Mouse (Mus musculus) myocyte (in vitro differentiated cells): ENCODE data around the gene Snx29. TPM values are rescaled to one million over a fixed set of nuclear protein-coding genes. Genes with fewer than 3 reads are reported as not detected.
"Not testable (repeated sequence)": the region's sequence is repeated elsewhere in the genome, so short reads cannot be mapped to it uniquely, and the experiment has no call there.

ENCODE experiments used
- H3K27me3 ChIP-seq: one replicate; pipeline ENCODE4 v1.6.1; 2011; ENCODE audit not compliant: control insufficient read depth, insufficient read depth, insufficient read length
- H3K36me3 ChIP-seq: one replicate; pipeline ENCODE4 v1.6.1; 2011; ENCODE audit not compliant: control insufficient read depth, insufficient read depth
- H3K4me2 ChIP-seq: one replicate; pipeline ENCODE4 v1.6.1; 2011; ENCODE audit warnings: low read depth, control low read depth
- H3K4me3 ChIP-seq: one replicate; pipeline ENCODE4 v1.5.1; 2011; ENCODE audit warnings: mild to moderate bottlenecking, control low read depth, moderate library complexity
- H3K79me2 ChIP-seq: one replicate; pipeline ENCODE4 v1.6.1; 2011; ENCODE audit not compliant: control insufficient read depth, insufficient read depth
- H3ac ChIP-seq: one replicate; pipeline ENCODE4 v1.6.1; 2011; ENCODE audit not compliant: control insufficient read depth, insufficient read length
- CEBPB ChIP-seq: IDR thresholded peaks from 2 replicates; pipeline ENCODE4 v1.6.1; 2011; ENCODE audit warnings: mild to moderate bottlenecking, moderate library complexity; ENCODE audit not compliant: poor library complexity, insufficient read depth, severe bottlenecking
- E2F4 ChIP-seq: IDR thresholded peaks from one replicate; pipeline ENCODE4 v1.6.1; 2011; ENCODE audit warnings: mild to moderate bottlenecking, control low read depth, moderate library complexity; ENCODE audit not compliant: insufficient read depth
- MAX ChIP-seq: IDR thresholded peaks from one replicate; pipeline ENCODE4 v1.6.1; 2011; ENCODE audit warnings: low read depth, mild to moderate bottlenecking, control low read depth
- MYOD1 ChIP-seq, 3 experiments: IDR thresholded peaks; one replicate each; pipeline ENCODE4 v1.6.1; 2011; ENCODE audit warnings: control low read depth in 2 of 3, low read depth in 2 of 3, mild to moderate bottlenecking in 2 of 3, moderate library complexity in 1 of 3; ENCODE audit not compliant: insufficient read length in 2 of 3, control insufficient read depth in 1 of 3
- MYOG ChIP-seq, 3 experiments: IDR thresholded peaks; one replicate each; pipeline ENCODE4 v1.6.1; 2011; ENCODE audit warnings: control low read depth in 2 of 3, low read depth in 2 of 3, mild to moderate bottlenecking in 2 of 3; ENCODE audit not compliant: insufficient read length in 2 of 3, control insufficient read depth in 1 of 3, insufficient read depth in 1 of 3
- POLR2A ChIP-seq: IDR thresholded peaks from one replicate; pipeline ENCODE4 v1.6.1; 2011; ENCODE audit warnings: low read depth, mild to moderate bottlenecking, control low read depth, moderate library complexity; ENCODE audit not compliant: insufficient read length
- POLR2AphosphoS2 ChIP-seq: IDR thresholded peaks from one replicate; pipeline ENCODE4 v1.6.1; 2011; ENCODE audit warnings: low read depth, control low read depth; ENCODE audit not compliant: insufficient read length
- REST ChIP-seq: IDR thresholded peaks from one replicate; pipeline ENCODE4 v1.6.1; 2011; ENCODE audit warnings: mild to moderate bottlenecking, control low read depth, moderate library complexity; ENCODE audit not compliant: insufficient read depth, insufficient read length
- SRF ChIP-seq: IDR thresholded peaks from one replicate; pipeline ENCODE4 v1.6.1; 2011; ENCODE audit warnings: low read depth; ENCODE audit not compliant: control insufficient read depth, insufficient read length
- TCF12 ChIP-seq: IDR thresholded peaks from one replicate; pipeline ENCODE4 v1.6.1; 2011; ENCODE audit warnings: mild to moderate bottlenecking, control low read depth; ENCODE audit not compliant: poor library complexity, insufficient read depth, severe bottlenecking
- TCF3 ChIP-seq: IDR thresholded peaks from one replicate; pipeline ENCODE4 v1.6.1; 2011; ENCODE audit warnings: low read depth, control low read depth; ENCODE audit not compliant: insufficient read length
- USF1 ChIP-seq: IDR thresholded peaks from one replicate; pipeline ENCODE4 v1.6.1; 2011; ENCODE audit warnings: low read depth, mild to moderate bottlenecking, control low read depth, moderate library complexity
- polyA plus RNA-seq: library from polyadenylated mRNA; unstranded; fragments of >200 nt; fragmentation: generic; extraction: Trizol; gene quantifications from one replicate; pipeline ENCODE4 v1.2.1, GENCODE M21; 2012; ENCODE audit warnings: missing spikeins

The Snx29 gene
- polyA plus RNA-seq, 1 experiment, result 1.7 TPM

DNA sequence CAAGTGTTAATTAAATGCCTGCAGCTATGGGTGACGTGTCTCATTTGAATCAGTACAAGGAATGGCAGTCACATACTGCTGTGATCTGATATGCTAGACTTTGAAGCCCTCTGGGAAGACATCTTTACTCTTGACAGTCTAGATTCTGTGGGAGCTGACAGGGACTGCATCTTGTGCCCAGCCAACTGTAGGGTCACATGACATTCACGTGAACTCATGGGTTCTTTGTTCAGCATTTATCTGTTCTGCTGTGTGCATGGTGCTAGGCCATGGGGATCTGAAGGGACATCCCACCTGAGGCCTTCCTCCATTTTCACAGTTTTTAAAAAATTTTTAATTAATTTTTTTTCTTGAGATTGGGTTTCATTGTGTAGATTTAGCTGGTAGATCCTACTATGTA is 91.9 kb downstream of the Snx29 start:
- H3K4me3 ChIP-seq, result no peak overlapping the region
- TF ChIP-seq POLR2A, result no peak
- TF ChIP-seq TCF12, result no peak
- no peak for TF ChIP-seq USF1
- TF ChIP-seq TCF3, result no peak
- no peak for TF ChIP-seq REST
- no peak for TF ChIP-seq CEBPB
- no peak for TF ChIP-seq SRF
- TF ChIP-seq E2F4, result no peak
- no peak for TF ChIP-seq MYOD1 (IDR thresholded peaks at IDR 0.05; ENCODE audit: control insufficient read depth in 1 of 3, insufficient read length in 2 of 3, low read depth in 2 of 3)
- no peak for TF ChIP-seq MAX
- no peak for TF ChIP-seq MYOG (IDR thresholded peaks at IDR 0.05; ENCODE audit: control insufficient read depth in 1 of 3, insufficient read depth in 1 of 3, insufficient read length in 2 of 3, low read depth in 2 of 3)
- no peak for TF ChIP-seq POLR2AphosphoS2

DNA sequence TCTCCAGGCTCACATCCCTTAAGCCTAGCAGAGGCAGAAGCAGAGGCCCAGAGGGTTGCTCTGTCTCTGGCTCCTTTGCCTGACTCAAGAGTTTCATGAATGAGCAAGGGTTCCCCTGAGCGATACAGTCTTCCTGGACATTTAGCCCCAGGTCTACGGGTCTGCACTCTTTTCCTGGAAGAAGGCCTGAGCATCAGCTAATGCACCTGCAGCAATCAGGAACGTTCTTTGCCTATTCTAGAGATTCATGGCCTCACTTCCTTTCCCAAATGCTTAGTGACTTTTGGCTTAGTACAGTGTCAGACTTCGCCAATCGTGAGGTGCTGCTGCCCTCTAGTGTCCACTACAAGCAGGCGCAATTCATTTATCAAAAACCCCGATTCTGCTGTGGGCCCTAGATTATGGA is 95.5 kb downstream of the Snx29 start:
- Histone ChIP-seq H3K27me3 (no peaks in the 10 kb centered on the region), H3ac (no peak overlapping the region), H3K4me3 (no peak overlapping the region), H3K79me2 (no peaks in the 10 kb centered on the region), H3K4me2 (no peak overlapping the region), H3K36me3 (no peaks in the 10 kb centered on the region)
- TF ChIP-seq E2F4, result no peak

More for the DNA sequence above, 91.9 kb downstream of the Snx29 start:
- H3ac ChIP-seq, result no peak overlapping the region
- no peaks in the 10 kb centered on the region for H3K79me2 ChIP-seq
- no peaks in the 10 kb centered on the region for H3K36me3 ChIP-seq
- H3K27me3 ChIP-seq, result no peaks in the 10 kb centered on the region
- H3K4me2 ChIP-seq, result no peak overlapping the region

DNA sequence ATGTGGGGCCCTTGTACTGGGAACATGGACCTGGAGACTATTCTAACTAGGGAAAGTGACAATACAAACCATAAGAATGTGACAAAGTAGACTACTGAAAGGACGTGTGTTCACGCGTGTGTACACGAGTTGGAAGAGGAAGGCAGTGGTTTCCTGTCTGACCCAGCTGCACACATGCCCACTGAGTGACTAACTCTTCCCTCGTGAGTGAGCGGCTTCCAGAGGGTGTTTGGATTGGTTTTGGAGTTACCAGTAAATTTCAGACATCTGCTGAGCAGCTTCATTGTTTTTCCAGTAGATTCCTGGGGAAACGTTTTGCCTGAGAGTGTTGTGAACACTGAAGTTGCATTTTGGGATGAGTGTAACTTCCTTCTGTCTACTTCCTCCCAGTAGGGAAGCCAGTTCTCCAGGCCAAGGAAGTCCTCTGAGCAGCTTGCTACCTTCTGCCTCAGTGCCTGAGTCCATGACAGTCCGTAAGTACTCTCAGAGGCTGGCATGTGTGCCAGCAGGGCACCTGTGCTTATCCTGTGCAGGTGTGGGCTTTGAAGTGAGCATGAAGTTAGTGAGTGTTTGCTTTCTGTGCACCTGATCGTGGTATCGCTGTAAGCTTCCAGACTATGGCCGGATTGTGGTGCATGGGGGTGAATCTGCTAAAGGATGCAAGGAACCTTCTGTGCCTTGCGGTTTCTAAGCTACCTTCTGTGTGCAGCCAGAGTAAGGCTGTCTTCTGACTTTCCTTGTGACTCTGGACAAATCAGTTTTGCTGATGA is 97.8 kb downstream of the Snx29 start:
- H3K27me3 ChIP-seq, result no peaks in the 10 kb centered on the region

DNA sequence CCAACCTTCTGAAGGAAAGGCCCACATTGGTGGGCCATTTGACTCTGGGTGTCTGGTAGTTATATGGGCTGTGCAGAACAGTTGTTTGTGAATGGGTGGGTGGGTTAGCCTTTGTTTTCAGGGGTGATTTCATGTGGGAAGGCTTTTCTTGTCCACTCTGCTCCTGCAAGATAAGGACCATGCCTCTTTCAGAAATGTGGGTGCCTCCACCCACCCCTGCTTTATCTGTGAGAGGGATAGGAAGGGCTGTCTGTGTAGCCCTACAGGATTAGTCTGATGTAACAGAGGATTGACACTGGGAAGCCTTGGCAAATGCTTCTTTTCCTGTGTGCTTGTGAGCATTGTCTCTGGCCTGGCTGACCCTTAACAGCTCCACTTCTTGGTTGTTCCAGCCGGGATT is 99.5 kb downstream of the Snx29 start:
- no peak overlapping the region for H3ac ChIP-seq
- TF ChIP-seq MAX, result no peak
- TF ChIP-seq USF1, result no peak
- no peak for TF ChIP-seq REST
- TF ChIP-seq CEBPB, result no peak
- no peak for TF ChIP-seq POLR2A
- no peak for TF ChIP-seq MYOG (IDR thresholded peaks at IDR 0.05; ENCODE audit: control insufficient read depth in 1 of 3, insufficient read depth in 1 of 3, insufficient read length in 2 of 3, low read depth in 2 of 3)
- no peak for TF ChIP-seq SRF
- no peak for TF ChIP-seq POLR2AphosphoS2
- TF ChIP-seq TCF12, result no peak
- no peak for TF ChIP-seq TCF3
- no peak for TF ChIP-seq E2F4
- TF ChIP-seq MYOD1 (IDR thresholded peaks at IDR 0.05; ENCODE audit: control insufficient read depth in 1 of 3, insufficient read length in 2 of 3, low read depth in 2 of 3), result no peak
- no peak overlapping the region for H3K4me3 ChIP-seq

More for the DNA sequence above, 97.8 kb downstream of the Snx29 start:
- no peak overlapping the region for H3ac ChIP-seq
- H3K79me2 ChIP-seq, result no peaks in the 10 kb centered on the region
- no peak for TF ChIP-seq CEBPB
- TF ChIP-seq TCF3, result no peak
- no peak for TF ChIP-seq MYOG (IDR thresholded peaks at IDR 0.05; ENCODE audit: control insufficient read depth in 1 of 3, insufficient read depth in 1 of 3, insufficient read length in 2 of 3, low read depth in 2 of 3)
- TF ChIP-seq USF1, result no peak
- TF ChIP-seq MAX, result no peak
- TF ChIP-seq POLR2A, result no peak
- TF ChIP-seq SRF, result no peak
- no peak overlapping the region for H3K4me3 ChIP-seq
- H3K36me3 ChIP-seq, result no peaks in the 10 kb centered on the region
- no peak overlapping the region for H3K4me2 ChIP-seq

DNA sequence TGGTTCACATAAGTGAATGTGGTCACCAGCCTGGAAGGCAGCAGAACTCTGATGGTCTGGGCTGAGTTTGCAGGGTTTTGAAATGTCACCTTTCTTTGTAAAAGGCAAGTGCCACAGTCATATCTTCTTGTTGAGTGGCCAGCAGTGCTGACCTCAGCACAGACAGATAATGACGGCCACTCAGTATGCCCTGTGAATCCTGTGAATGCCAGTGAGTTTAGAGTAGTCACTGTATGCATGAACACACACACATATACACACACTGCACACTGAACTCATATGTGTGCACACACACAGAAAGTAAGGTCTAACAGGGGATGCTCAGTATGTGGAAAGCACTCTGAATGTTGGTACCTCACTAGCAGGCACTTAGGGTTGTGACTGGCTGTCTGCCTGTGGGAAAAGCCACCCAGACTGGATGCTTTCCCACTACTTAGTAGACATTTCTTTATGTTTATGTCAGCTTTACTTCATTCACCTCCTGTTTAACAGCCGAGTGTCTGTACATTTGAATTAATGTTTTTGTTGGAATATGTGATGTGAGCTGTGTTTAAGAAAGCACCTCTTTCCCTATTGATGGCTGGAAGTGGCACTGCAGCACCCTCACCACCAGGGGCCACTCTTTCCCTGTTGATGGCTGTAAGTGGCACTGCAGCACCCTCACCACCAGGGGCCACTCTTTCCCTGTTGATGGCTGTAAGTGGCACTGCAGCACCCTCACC is 100.3 kb downstream of the Snx29 start:
- no peaks in the 10 kb centered on the region for H3K79me2 ChIP-seq
- H3K36me3 ChIP-seq, result no peaks in the 10 kb centered on the region
- H3K4me2 ChIP-seq, result no peak overlapping the region
- TF ChIP-seq SRF, result no peak
- TF ChIP-seq REST, result no peak
- TF ChIP-seq TCF3, result no peak
- no peak for TF ChIP-seq CEBPB
- no peak for TF ChIP-seq TCF12
- no peak overlapping the region for H3ac ChIP-seq
- H3K4me3 ChIP-seq, result no peak overlapping the region
- no peaks in the 10 kb centered on the region for H3K27me3 ChIP-seq

More for the DNA sequence above, 99.5 kb downstream of the Snx29 start:
- Histone ChIP-seq H3K4me2 (no peak overlapping the region), H3K27me3 (no peaks in the 10 kb centered on the region), H3K79me2 (no peaks in the 10 kb centered on the region), H3K36me3 (no peaks in the 10 kb centered on the region)

DNA sequence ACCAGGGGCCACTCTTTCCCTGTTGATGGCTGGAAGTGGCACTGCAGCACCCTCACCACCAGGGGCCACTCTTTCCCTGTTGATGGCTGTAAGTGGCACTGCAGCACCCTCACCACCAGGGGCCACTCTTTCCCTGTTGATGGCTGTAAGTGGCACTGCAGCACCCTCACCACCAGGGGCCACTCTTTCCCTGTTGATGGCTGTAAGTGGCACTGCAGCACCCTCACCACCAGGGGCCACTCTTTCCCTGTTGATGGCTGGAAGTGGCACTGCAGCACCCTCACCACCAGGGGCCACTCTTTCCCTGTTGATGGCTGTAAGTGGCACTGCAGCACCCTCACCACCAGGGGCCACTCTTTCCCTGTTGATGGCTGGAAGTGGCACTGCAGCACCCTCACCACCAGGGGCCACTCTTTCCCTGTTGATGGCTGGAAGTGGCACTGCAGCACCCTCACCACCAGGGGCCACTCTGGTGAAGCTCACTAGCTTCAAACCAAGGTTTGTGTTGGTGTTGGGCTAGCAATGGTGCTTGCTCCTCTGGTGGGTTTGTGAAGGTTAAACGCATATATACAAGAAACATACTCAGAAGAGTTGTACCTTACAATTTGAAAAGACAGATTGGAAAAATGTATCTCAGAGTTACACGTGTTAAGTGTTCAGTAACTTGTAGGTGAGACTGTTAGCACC is 101.0 kb downstream of the Snx29 start:
- H3K4me2 ChIP-seq, H3K4me3 ChIP-seq, H3K79me2 ChIP-seq, H3K36me3 ChIP-seq, H3ac ChIP-seq, H3K27me3 ChIP-seq: not testable (repeated sequence)
